Mouse (Mus musculus): ENCODE results near the gene Fsd1l. TPM values are rescaled to one million over a fixed set of nuclear protein-coding genes. Genes with fewer than 3 reads are reported as not detected.
"Not testable (repeated sequence)": the region's sequence is repeated elsewhere in the genome, so short reads cannot be mapped to it uniquely, and the experiment has no call there.

Gene Fsd1l
- polyA plus RNA-seq, 1 experiment from 2014 or later = 30.6 TPM

DNA sequence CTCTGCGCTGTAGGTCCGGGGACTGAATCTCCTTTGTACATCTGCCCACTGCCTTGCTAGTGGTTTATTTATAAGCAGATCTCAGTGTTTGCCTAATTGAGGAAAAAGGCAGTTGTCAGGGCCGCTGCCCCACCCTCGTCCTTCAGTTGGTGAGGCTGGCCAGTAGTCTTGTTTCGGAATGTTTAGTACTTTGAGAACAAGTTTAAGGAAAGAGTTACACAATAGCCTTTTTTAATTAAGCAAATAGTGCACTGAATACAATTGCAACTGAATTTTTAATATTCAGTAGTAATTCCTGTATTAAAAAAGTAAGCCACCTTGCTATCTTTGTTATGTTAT is 709 bp downstream of the Fsd1l start:
- under 1% methylated on average over 5 of the region's 5 CpGs for WGBS
- peak overlapping the region; percentile 68 for H3K4me2 ChIP-seq

DNA sequence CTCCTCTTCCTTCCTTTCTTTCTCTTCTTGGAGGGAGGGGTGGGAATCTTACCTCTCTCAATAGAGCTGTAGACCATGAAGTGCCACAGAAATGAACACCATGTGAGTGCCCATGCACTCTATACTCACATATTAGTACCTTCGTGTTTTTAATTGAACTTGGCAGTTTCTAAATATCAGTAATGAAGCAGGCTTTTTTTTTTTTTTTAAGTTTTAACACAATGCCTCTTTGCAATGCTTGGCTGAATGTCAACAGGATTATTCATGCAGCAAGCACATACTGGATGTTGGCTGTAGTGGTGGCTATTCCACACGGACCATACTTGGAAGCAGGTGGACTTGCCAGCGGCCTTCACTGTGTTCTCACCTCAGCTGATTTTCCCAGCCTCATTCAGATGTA is 4.1 kb downstream of the Fsd1l start:
- H3K4me1 ChIP-seq (replicated peaks) = peaks cover 57% of the 10 kb centered on the region
- no peak overlapping the region for H3K4me3 ChIP-seq
- H3K27me3 ChIP-seq = no peaks in the 10 kb centered on the region
- H3K27ac ChIP-seq (replicated peaks) = no peak overlapping the region
- 55% methylated on average over 3 of the region's 3 CpGs for WGBS
- H3K4me2 ChIP-seq = no peak overlapping the region
- no peaks in the 10 kb centered on the region for H3K9me3 ChIP-seq
- H3K9ac ChIP-seq = no peak overlapping the region
- ATAC-seq (ENCODE audit: low FRiP score, low read depth) = no peak
- 0 out of 2 replicates have a peak, but pooled peaks cover 2% of the 10 kb centered on the region for H3K36me3 ChIP-seq

More for the DNA sequence above, 709 bp downstream of the Fsd1l start:
- Histone ChIP-seq H3K9me3 (no peaks in the 10 kb centered on the region), H3K27ac (replicated peaks) (peak overlapping the region; percentile 87), H3K4me3 (peak overlapping the region; percentile 82), H3K9ac (peak overlapping the region; percentile 65), H3K4me1 (replicated peaks) (peaks cover 44% of the 10 kb centered on the region), H3K27me3 (0 out of 2 replicates have a peak, but pooled peaks cover 3% of the 10 kb centered on the region), H3K36me3 (no peaks in the 10 kb centered on the region)
- ATAC-seq (ENCODE audit: low FRiP score, low read depth) = no peak

DNA sequence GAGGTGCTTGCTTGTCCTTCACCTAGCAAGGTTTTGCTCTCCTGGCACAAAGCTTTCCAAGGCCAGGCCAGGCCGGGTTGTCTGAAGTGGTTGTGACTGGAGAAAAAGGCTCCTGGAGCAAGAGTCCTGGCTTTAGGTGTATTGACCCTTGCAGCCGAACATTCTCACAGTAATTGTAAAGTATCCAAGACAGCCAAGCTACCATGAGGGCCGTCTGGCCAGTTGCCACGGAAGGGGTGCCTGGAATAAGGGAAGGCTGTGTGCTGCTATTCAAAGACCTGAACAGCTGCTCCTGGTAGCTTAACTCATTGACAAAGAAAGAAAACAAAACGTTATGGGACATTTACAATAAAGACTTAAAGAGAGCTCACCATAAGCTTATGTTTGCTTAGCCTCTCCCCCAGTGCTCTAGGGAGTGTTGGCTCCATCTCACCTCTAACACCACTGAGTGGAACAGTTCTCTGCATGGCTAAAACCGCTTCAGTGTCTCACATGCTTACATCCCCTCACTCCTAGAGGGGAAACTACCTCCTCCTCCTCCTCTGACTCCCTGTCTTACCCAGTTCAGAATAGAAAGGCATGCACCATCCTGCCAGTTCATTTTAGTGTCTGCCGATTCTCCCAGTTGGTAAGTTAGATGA is 6.1 kb downstream of the Fsd1l start:
- 0 out of 2 replicates have a peak overlapping the region, but pooled peaks have one; percentile 5 for H3K27ac ChIP-seq (replicated peaks)
- no peaks in the 10 kb centered on the region for H3K27me3 ChIP-seq
- no peaks in the 10 kb centered on the region for H3K9me3 ChIP-seq
- no peak overlapping the region for H3K9ac ChIP-seq
- 53% methylated on average over 7 of the region's 7 CpGs for WGBS
- peaks cover 11% of the 10 kb centered on the region; the same call in 1 of the 2 replicates for H3K36me3 ChIP-seq
- H3K4me1 ChIP-seq (replicated peaks) = peaks cover 51% of the 10 kb centered on the region
- no peak overlapping the region for H3K4me2 ChIP-seq
- H3K4me3 ChIP-seq = no peak overlapping the region
- peak; percentile 33; the same call in 1 of the 2 replicates for ATAC-seq (ENCODE audit: low FRiP score, low read depth)

DNA sequence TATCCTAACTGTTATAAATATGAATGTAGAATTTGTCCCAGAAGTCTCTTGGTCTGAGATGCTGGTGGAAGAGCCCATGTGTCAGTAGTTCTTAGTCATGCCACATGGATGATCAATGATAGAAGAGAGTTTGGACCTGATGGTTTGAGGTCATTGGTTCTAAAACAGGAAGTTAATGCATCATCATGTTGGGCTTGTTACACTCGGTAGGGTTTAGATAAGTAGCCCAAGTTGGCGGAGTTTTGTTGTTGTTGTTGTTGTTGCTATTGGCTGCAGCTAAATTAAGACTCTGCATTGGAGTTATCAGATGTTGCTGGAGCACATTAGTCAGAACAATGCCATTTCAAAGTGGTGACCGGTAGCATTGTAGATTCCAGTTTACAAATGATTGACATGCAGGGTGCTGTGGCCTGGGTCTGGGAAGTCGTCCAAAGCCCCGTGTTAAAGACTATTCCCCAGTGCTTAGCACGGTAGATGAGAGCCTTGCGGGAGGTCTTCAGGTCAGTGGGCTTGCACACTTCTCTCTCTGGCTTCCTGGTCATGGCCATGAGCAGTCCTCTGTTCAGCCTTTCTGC is 7.4 kb downstream of the Fsd1l start:
- Histone ChIP-seq H3K27ac (replicated peaks) (no peak overlapping the region), H3K27me3 (no peaks in the 10 kb centered on the region), H3K4me3 (no peak overlapping the region), H3K9me3 (no peaks in the 10 kb centered on the region), H3K4me2 (no peak overlapping the region), H3K4me1 (replicated peaks) (peaks cover 39% of the 10 kb centered on the region), H3K9ac (no peak overlapping the region), H3K36me3 (peaks cover 11% of the 10 kb centered on the region; the same call in 1 of the 2 replicates)
- ATAC-seq (ENCODE audit: low FRiP score, low read depth) = no peak
- WGBS = 72% methylated on average over 7 of the region's 7 CpGs

DNA sequence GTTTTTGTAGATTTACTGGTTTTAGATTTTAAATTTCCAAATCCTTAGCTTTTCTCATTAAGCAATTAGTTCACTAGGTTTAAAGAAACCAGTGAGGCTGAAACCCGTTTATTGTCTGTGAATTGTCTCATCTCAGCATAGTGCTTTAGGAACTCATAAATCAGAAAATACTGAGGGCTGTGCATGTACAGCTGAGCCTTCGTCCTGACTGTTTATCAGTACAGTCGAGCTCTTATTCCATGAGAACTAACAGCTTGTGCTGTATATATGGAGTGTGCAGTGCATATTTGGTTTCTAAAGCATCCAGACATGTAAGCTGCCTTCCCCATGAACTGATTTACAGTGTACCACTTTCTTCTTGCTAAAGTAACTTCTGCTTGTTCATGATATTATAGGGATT is 26.8 kb downstream of the Fsd1l start:
- Histone ChIP-seq H3K4me2 (no peak overlapping the region), H3K4me3 (no peak overlapping the region), H3K36me3 (peaks cover 35% of the 10 kb centered on the region), H3K4me1 (replicated peaks) (no peaks in the 10 kb centered on the region), H3K9ac (no peak overlapping the region), H3K27me3 (no peaks in the 10 kb centered on the region), H3K27ac (replicated peaks) (no peak overlapping the region), H3K9me3 (no peaks in the 10 kb centered on the region)
- ATAC-seq (ENCODE audit: low FRiP score, low read depth) = no peak
- 68% methylated on average over 3 of the region's 3 CpGs for WGBS

DNA sequence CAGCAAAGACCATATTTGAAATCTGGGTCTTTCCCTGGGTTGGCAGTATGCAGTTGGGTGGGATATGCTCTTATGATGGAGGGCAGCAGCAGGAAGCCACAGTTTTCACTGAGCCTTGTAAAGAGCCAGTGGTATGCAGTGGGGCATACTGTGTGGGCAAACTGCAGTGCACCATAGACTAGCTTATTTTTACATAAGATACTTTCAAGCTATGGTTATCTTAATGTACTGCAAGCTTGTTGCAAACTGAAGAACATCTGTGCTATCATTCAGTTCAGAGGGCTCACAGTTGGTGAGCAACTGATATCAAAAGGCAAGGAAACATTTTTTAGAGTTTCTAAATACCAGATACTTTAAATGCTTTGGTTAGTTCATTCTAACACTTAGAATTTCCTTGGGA is 29.4 kb downstream of the Fsd1l start:
- no peak overlapping the region for H3K4me3 ChIP-seq
- H3K9me3 ChIP-seq = no peaks in the 10 kb centered on the region
- H3K27ac ChIP-seq (replicated peaks) = no peak overlapping the region
- H3K9ac ChIP-seq = no peak overlapping the region
- no peak overlapping the region for H3K4me2 ChIP-seq
- H3K4me1 ChIP-seq (replicated peaks) = no peaks in the 10 kb centered on the region
- peaks cover 39% of the 10 kb centered on the region for H3K36me3 ChIP-seq
- no peak for ATAC-seq (ENCODE audit: low FRiP score, low read depth)
- H3K27me3 ChIP-seq = no peaks in the 10 kb centered on the region

DNA sequence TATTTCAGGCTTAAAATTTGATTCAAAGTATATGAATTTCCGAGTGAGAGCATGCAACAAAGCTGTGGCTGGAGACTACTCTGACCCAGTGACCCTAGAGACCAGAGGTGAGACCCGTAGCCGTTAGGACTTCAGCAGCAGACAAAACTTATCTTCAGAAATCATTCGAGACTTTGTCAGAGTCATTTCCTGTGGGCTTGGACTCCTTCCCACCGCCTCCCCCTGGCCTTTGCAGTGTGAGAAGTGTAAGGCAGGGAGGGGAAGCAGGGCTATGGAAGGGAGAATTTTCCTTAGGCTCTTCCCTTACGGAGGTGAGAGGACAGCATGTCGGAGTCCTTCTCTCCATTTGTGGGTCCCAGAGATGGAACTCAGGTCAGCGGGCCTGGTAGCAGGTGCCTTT is 50.8 kb downstream of the Fsd1l start:
- H3K27ac ChIP-seq (replicated peaks) = no peak overlapping the region
- ATAC-seq (ENCODE audit: low FRiP score, low read depth) = no peak
- H3K9ac ChIP-seq = no peak overlapping the region
- no peaks in the 10 kb centered on the region for H3K9me3 ChIP-seq
- no peak overlapping the region for H3K4me3 ChIP-seq
- H3K36me3 ChIP-seq = peaks cover 36% of the 10 kb centered on the region
- no peaks in the 10 kb centered on the region for H3K4me1 ChIP-seq (replicated peaks)
- no peaks in the 10 kb centered on the region for H3K27me3 ChIP-seq
- H3K4me2 ChIP-seq = no peak overlapping the region
- WGBS = 93% methylated on average over 8 of the region's 8 CpGs

DNA sequence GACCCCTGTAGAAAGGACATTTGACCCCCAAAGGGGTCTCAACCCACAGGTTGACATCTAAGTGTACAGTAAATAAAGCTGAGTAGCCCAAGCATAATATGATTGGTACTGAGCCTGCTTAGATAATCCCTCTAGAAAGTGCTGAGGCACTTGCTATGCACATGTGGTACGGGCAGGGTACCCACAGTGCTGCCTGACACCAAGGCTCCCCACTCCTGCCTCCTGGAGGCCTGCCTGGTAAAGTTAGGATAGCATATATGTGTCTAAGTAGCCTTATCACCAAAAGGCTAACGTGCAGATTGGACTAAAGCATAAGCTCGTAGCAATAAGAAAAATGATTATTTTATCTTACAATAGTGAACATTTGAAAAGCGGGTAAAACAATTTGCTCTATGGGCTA is 57.7 kb downstream of the Fsd1l start:
- no peak overlapping the region for H3K4me2 ChIP-seq
- no peaks in the 10 kb centered on the region for H3K9me3 ChIP-seq
- no peaks in the 10 kb centered on the region for H3K27me3 ChIP-seq
- no peak overlapping the region for H3K27ac ChIP-seq (replicated peaks)
- peaks cover 15% of the 10 kb centered on the region for H3K36me3 ChIP-seq
- H3K9ac ChIP-seq = no peak overlapping the region
- WGBS = 93% methylated on average over 4 of the region's 4 CpGs
- no peaks in the 10 kb centered on the region for H3K4me1 ChIP-seq (replicated peaks)
- H3K4me3 ChIP-seq = no peak overlapping the region
- no peak for ATAC-seq (ENCODE audit: low FRiP score, low read depth)

DNA sequence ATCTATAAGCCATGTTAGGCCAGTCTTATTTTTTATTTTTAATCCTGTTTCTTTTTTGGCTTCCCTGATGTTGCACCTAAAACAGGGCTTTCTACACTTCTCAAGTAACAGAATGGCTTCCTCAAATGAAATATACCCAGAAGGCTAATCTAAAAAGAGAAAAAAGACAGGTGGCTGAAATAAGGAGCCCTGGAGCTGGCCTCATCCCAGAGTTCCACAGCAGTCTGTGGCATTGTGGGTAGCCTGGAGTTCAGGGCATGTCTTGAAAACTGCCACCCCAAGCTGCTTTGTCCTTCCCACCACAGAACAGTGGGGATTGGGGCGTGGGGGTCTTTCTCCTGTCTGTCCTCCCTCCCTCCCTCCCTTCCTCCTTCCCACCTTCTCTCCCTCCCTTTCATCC is 60.1 kb downstream of the Fsd1l start:
- Histone ChIP-seq H3K4me1 (replicated peaks) (no peaks in the 10 kb centered on the region), H3K9me3 (no peaks in the 10 kb centered on the region), H3K4me2 (no peak overlapping the region), H3K27ac (replicated peaks) (no peak overlapping the region), H3K27me3 (no peaks in the 10 kb centered on the region), H3K36me3 (peaks cover 23% of the 10 kb centered on the region), H3K4me3 (no peak overlapping the region), H3K9ac (no peak overlapping the region)
- ATAC-seq (ENCODE audit: low FRiP score, low read depth) = no peak
- WGBS = 73% methylated on average over 1 of the region's 1 CpGs

DNA sequence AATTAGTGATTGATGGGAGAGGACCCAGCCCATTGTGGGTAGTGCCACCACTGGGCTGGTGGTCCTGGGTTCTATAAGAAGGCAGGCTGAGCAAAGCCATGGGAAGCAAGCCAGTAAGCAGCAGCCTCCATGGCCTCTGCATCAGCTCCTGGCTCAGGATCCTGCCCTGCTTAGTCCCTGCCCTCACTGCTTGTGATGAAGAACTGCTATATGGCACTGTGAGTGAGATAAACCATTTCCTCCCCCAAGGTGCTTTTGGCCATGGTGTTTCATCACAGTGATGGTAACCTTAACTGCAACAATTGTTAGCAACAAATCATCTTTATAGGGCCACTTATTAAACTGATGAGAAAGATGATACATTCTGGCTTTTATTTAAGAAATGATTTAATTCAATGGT is 77.9 kb downstream of the Fsd1l start:
- ATAC-seq (ENCODE audit: low FRiP score, low read depth); H3K4me2 ChIP-seq; H3K36me3 ChIP-seq; H3K27ac ChIP-seq (replicated peaks); H3K4me3 ChIP-seq; H3K9ac ChIP-seq; H3K4me1 ChIP-seq (replicated peaks); H3K9me3 ChIP-seq; H3K27me3 ChIP-seq: not testable (repeated sequence)

DNA sequence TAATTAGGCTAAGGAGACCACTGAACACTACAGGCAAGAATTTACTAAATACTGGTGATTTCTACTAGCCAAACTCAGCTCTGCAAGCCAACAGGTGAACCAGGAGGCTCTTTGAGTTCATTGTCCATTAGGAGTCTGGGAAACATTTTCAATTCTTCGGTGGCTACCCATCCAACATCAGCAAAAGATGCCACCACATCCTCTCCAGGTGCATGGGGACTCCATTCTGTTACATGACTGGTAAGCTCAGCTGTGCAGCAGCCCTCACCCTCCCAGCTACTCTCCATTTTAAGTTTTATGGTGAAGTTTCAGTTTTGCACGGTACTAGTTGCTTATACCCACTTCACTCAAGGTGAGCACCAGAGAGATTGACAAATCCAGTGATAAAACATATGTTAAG is 78.8 kb downstream of the Fsd1l start:
- ATAC-seq (ENCODE audit: low FRiP score, low read depth) = no peak
- Histone ChIP-seq H3K36me3 (no peaks in the 10 kb centered on the region), H3K27ac (replicated peaks) (no peak overlapping the region), H3K4me1 (replicated peaks) (peaks cover 7% of the 10 kb centered on the region), H3K9ac (no peak overlapping the region), H3K27me3 (no peaks in the 10 kb centered on the region), H3K4me3 (no peak overlapping the region), H3K9me3 (no peaks in the 10 kb centered on the region), H3K4me2 (no peak overlapping the region)
- WGBS = 91% methylated on average over 2 of the region's 2 CpGs

DNA sequence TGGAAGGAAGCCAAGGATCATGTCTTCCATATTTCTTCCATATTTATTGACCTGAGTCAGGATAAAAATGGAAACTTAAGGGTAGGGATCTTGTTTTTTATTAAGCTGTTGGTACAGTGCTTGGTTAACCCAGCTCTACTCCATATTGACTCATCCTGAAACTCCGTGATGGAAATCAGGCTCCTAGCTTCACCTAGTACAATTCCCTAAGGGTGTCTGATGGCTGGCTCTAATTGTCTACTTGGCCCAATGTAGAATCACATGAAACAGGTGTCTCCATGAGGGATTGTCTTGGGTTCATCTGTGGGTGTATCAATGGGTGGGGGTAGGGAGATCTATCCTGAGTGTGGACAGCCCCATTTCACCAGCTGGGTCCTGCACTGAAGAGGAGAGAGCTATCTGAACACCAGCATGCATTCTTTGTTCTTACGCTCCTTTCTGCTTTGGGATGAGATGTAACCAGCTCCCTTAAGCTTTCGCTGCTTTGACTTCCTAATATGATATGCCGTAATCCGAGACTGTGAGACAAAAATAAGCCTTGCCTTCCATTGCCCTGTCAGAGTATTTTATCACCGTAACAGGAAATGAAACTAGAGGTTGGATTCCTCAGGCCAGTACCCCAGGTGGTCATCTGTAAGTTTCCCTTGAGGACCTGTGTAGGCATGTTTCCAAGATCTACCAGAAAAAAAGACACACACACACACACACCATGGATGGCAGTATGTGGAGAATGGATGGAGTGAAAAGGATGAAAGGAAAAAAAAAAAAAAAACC is 79.5 kb downstream of the Fsd1l start:
- no peak overlapping the region for H3K4me2 ChIP-seq
- no peak overlapping the region for H3K27ac ChIP-seq (replicated peaks)
- 92% methylated on average over 6 of the region's 6 CpGs for WGBS
- no peaks in the 10 kb centered on the region for H3K36me3 ChIP-seq
- no peaks in the 10 kb centered on the region for H3K27me3 ChIP-seq
- peaks cover 14% of the 10 kb centered on the region for H3K4me1 ChIP-seq (replicated peaks)
- H3K4me3 ChIP-seq = no peak overlapping the region
- no peaks in the 10 kb centered on the region for H3K9me3 ChIP-seq
- no peak for ATAC-seq (ENCODE audit: low FRiP score, low read depth)
- H3K9ac ChIP-seq = no peak overlapping the region
